Mouse (Mus musculus) kidney, adult 18-20 months (tissue): ENCODE measurements around the gene Igsf23.
"Not testable (repeated sequence)": the region's sequence is repeated elsewhere in the genome, so short reads cannot be mapped to it uniquely, and the experiment has no call there.

Source experiments
- DNase-seq: peaks from one replicate; pipeline ENCODE4 v3.0.0; 2021

The Igsf23 gene

GRCm38 (mm10) chr7:19935171-19935751, 15.3 kb downstream of the Igsf23 start:
- peak; percentile 24 for DNase-seq

DNA sequence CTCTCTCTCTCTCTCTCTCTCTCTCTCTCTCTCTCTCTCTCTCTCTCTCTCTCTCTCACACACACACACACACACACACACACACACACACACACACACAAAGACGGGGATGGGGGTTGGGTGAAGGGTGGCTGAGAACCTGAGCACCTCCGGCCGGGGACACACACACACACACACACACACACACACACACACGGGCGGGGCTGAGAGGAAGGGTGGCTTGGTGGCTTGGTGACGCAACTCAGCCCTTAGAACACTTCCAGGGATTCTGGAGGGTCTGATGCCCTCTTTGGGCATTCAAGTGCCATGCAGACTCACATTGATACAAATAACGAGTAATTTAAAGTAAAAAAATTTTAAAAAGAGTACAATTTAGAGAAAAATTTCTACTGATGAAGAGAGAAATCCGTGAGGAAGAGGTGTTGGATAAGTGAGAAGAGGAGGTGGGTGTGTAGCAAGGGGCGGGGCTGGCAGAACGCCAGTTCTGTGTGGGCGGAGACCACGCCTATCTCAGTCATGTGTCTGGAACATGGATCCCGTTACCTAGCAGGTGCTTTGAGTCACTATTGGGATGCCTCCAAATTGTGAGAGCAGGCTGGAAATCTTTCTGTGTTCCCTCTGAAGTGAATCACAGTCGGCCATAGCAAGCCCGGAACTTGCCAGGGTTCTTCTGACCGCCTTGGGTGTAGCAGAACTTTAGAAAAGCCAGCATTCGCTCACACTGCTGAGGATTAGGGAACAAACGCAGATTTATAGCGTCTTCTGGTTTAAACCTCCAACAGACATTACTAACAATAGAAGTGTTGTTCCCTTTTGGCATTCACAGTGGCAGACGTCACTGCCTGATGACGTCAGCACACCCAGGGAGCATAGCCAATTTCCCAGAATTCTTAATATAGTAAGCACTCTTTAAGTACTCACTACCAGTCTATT, 17.4 kb downstream of the Igsf23 start:
- peak; percentile 51 for DNase-seq

DNA sequence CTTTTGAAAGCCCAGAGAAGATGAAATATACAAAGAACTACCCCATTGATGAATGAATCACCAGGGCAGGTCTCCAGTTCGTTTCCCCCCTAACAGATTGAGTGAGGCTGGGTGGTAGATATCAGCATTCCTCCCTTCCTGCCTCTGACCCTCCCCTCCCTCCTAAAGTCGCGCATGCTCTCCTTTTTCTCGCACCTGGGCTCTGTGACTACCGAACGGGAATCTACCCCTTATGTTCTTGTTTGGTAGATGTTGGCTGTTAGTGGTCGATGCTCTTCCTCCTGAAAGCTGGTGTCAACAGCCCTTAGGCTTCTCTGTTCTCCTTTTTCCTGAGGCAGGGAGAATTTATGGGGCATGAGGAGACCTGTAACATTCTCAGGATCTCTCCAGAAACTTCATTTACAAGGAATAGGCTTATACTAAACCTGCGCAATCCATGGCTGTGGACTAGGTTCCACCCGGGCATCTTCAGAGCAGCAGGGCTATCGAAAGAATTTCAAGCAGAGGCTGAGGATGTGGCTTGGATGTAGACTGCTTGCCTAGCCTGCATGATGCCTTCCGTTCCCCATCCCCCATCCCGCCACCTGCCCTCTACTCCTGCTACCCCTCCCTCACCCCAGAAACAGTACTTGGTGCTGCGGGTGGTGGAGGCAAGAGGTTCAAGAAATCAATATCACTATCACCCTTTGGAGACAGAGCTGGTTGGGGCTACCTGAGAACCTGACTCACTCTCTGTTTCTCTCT, 18.3 kb downstream of the Igsf23 start:
- no peak for DNase-seq

DNA sequence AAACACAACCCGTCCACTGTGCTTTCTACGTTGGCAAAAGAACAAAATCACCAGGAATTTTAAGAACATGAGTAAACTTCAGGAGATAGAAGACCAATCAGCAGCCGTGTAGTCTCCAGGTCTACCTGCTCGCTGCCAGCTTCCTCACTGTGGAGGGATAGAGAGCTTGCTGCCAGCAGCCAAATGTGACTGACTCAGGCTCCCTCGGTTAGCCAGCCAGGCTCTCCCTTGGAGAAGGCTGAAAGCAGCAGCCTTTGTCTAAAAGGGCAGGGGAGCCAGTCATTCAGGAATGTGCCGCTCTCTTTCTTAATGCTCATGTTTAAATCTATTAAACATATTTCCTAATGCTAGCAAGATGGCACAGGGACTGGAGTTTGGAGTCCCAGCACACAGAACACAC, 20.1 kb downstream of the Igsf23 start:
- not testable (repeated sequence) for DNase-seq

DNA sequence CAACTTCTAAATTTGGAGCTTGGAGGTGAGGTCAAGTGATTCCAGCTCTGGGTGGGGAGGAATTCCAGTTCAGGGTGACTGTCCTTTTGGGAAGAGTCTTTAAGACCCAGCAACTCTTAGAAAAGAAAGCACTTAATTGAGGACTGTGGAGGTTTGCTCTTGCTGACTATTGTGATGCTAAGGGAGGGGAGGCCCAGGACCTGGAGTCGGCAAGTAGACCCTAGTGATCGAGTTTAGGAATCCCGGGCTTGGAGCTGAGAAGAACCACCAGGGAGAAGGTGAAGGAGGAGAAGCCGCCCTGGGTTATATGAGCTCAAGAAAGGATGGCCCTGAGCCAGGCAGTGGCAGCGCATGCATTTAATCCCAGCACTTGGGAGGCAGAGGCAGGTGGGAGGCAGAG, 22.1 kb downstream of the Igsf23 start:
- no peak for DNase-seq

- no peak for DNase-seq
Measured at GRCm38 (mm10) chr7:19926849-19927480, 23.6 kb downstream of the Igsf23 start.

- DNase-seq, result no peak
Measured at GRCm38 (mm10) chr7:19925376-19925775, 25.2 kb downstream of the Igsf23 start.

GRCm38 (mm10) chr7:19923797-19924196, 26.8 kb downstream of the Igsf23 start:
- DNase-seq, result peak; percentile 26

GRCm38 (mm10) chr7:19923354-19923753, 27.2 kb downstream of the Igsf23 start:
- no peak for DNase-seq

DNA sequence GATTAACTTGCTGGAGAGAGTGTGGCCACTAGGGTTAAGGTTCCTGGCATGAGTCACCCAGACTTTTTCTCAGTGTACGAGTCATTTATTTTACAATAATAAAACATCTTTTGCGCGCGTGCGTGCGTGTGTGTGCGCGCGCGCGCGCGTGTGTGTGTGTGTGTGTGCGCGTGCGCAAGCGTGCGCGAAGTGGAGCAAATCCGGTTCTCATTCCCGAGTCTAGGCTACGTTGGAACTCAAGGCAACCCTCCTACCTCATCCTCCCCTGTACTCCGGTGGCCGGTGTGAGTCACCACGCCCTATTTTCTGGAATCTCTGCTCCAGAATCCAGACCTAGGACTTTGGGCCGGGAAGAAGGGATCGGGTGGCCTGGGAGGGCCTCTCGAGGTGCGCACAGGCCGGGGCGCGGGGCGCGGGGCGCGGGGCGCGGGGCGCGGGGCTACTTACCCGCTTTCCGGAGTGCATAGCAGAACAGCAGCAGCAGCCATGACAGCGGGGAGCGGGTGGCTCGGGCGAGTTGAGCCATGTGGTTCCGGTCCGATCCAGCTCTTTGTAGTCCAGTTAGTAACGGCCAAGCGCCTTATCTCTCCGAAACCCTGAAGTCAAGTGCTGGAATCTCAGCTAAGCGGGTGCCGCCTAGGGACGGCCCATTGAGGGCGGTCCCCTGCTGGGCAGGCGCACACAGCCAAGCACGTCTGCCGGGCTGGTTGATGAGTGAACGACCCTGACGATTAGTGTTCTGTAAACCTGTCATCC, 29.9 kb downstream of the Igsf23 start, which contains the start of gene Pvr:
Gene Pvr, minus strand, starts transcription at position 655 of the 756 bp plus-strand sequence.
- DNase-seq, result peak; percentile 84

DNA sequence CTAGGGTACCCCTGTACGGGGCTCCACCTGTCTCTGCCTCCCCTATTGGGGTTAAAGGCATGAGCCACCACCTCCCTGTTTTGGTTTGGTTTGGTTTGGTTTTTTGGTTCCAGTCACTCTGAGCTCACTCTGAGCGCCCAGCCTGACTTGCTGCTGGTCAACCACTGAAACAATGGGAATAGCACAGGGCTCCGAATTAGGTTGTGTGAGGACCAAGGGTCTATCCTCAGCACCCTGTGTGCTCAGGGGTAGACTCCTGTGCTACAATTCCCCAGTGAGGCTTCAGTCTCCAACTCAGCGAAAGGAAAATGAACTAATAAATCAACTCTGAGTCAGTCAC, 30.4 kb downstream of the Igsf23 start:
- no peak for DNase-seq

DNA sequence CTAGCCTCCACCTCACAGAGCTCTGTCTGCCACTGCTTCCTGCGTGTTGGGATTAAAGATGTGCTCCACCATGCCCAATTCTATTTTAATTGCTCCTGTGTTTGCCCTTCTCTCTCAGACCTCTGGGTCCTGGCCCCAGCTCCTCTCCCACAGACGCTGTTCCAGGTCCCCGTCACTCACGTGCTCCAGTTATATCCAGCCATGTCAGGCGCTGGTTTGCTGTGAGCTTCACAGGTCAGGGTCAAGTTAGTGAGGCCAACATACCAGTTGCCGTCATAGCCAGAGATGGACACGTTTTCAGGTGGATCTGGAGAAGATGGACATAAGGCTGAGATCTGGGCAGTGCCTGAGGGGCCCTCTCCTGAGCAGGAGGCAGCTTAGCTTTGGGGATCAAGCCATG, 36.0 kb downstream of the Igsf23 start:
- DNase-seq, result no peak

GRCm38 (mm10) chr7:19911695-19912524, 38.6 kb downstream of the Igsf23 start:
- DNase-seq, result no peak

GRCm38 (mm10) chr7:19911292-19911658, 39.3 kb downstream of the Igsf23 start:
- DNase-seq, result no peak

DNA sequence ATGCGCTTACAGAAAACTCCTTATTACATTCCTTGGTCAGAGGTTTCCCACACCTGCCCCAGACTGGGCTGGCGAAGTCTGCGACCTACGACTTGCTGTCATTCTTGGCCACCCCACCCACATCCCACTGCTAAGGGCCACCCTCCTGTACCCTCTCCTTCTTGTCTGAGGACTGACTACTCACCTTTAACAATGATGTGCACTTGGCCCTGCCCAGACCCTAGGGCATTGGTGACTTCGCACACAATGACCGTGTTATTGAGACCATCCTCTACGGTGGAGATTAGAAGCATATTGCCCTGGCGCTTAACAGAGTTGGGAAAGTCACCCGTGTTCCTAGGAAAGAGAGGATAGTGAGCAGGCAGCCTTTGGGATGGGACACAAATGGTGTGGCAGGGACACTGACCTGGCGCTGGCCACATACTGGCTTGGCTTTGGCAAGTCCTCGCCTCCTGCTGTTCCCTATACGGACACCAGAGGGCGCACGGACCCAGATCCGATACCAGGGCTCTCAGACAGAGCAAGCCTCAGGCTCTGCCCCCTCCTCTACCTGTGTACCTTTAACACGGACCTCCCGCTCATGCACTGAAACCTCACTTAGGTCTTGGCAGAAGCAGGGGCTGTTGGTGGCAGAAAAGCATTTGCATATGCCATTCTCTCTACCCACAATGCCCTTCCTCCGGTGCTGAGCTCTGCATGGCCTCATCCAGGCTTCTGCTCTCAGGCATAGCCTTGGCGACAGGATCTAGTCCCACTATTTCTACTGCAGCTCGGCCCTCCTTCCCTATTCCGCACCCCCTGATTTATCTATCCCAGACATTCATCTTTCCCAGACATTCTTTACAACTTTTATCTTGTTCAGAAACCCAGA, 39.9 kb downstream of the Igsf23 start:
- peak; percentile 89 for DNase-seq

- DNase-seq, result peak; percentile 61
Measured at GRCm38 (mm10) chr7:19889881-19890280, 60.7 kb downstream of the Igsf23 start.

- DNase-seq, result no peak
Measured at GRCm38 (mm10) chr7:19887849-19888248, 62.7 kb downstream of the Igsf23 start, which contains the start of gene Ceacam19. Ceacam19 (minus strand) TSS chr7:19887965.
